Mouse (Mus musculus): ENCODE measurements around the gene Ksr1. TPM values are rescaled to one million over a fixed set of nuclear protein-coding genes. Genes with fewer than 3 reads are reported as not detected.

The Ksr1 gene
- total RNA-seq, 2 experiments from 2014 or later: 6.3 to 21.1 TPM

DNA sequence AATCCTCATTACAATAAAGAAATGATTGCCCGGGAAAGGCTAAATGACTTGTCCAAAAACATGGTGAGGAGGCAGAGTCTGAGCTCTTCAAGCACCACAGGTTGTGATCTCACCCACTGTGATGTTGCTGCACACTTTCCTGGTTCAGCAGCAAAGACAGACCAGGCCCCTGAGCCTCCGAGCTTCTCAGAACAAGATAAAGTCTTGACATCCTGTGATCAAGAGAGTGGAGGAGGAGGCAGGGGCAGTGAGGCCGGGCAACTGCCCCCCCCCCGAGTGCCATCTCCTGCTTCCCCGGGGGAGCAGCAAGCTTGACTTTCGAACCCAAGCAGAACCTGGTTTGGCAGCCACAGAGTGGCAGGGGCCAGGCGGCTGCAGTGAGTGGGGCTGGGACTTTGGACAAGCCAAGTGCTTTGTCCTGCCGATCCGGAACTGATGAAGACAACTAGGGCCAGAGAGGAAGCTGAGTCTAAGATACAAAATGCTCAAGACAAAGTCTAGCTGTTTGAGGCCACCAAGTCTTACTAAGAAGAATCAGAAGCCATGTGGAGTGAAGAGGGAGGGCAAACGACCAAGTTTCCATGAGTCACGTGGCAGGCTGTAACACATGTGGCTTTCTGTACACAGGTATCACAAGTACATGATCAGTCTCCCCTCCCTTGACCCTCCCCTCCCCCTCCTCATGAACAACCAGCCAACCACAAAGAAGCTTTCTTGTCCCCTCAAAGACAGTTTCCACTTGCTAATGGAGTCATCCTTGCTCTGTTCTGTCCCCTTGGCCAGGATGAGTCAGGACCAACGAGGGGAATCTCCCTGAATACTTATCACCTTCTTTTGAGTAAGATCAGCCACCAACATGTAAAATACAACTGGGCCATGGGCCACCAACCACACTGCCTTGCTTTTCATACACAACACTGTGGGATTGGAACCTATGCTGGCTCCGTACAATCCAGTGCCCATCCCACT is 16.5 kb downstream of the Ksr1 start:
- ATAC-seq (replicated peaks; ENCODE audit: low FRiP score, poor library complexity, severe bottlenecking): no peak

DNA sequence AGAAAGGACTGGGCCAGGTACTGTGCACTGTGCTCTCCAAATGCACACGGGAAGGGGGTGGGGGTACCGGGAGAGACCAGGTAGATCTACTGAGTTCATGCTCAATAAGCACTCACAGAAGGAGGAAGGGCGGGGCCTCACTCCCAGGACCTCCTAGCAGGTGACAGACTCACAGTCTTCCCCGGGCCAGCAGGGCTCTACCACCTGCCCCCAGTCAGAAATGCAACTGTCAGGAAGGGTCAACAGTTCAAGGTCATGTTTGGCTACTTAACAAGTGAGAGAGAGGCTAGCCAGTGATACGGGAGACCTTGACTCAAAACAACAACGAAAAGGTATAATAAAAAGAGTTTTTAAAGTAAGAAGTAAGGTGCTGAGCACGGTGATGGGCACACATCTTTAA is 18.0 kb downstream of the Ksr1 start:
- ATAC-seq (replicated peaks; ENCODE audit: low FRiP score, poor library complexity, severe bottlenecking): no peak

DNA sequence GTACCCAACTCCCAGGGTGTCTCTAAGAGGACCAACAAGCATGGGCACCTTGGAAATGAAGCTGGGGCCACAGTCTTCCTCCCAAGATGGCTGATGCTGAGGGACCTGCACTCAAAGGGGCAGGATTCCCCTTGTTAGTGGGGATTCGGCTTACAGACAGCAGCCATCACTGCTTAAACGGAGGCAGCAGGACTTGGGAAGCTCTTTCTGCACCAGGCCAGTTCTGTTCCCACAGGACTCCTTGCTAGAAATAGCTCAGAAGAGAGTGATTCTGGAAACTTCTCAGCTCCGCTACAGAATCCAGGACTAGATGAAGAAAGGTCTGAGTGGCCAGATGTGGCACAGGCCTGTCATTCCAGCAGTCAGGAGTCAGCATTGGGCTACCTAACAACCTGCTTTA is 19.2 kb downstream of the Ksr1 start:
- no peak for ATAC-seq (replicated peaks; ENCODE audit: low FRiP score, poor library complexity, severe bottlenecking)

DNA sequence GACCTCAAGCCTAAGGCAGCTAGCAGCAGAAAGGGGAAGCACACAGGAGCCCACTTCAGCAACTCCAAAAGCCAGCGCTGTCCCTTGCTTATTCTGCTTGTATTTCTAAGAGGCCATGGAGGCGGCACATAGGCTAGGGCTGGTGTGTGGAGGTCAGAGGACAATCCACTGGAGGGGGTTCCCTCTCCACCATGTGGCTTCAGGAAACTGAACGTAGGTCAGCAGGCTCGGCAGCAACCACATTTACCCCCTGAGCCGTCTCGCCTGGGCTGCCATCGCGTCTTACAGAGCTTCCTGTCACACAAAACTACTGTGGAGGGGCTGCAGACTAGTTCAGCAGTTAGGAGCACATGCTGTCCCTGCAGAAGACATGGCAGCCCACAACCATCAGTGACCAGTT is 20.4 kb downstream of the Ksr1 start:
- no peak for ATAC-seq (replicated peaks; ENCODE audit: low FRiP score, poor library complexity, severe bottlenecking)

DNA sequence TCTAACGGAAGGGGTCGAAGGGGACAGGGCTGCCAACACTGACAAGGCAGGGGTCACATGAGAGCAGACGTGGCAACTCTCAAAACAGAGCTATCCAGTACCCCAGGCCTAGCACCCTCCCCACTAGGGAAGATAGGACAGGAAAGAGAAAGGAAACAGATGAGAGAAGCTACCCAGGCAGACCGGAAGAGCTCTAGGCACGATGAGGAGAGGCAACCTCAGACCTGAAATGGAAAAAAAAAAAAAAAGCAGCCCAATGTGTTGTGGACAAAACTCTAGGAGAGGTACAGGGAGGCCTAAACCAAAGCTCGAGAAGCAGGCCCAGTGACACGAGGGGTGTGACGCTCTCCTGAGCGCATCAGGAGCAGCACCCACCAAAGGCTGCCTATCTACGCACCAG is 23.7 kb downstream of the Ksr1 start:
- ATAC-seq (replicated peaks; ENCODE audit: low FRiP score, poor library complexity, severe bottlenecking): no peak

DNA sequence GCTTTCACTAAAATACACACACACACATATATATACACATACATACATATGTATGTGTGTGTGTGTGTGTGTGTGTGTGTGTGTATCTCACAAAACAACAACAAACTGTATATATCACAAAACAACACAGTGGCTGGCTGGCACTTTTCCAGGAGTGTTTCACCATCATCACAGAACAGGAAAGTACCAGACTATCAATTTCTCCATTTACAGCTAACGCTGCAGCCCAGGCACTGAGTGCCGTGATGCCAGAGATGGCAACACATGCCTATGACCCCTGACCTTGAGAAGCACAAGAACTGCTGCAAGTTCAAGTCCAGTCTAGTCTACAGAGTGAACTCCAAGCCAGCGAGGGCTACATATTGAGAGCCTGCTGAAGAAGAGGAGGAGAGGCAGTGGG is 26.1 kb downstream of the Ksr1 start:
- ATAC-seq (replicated peaks; ENCODE audit: low FRiP score, poor library complexity, severe bottlenecking): no peak

DNA sequence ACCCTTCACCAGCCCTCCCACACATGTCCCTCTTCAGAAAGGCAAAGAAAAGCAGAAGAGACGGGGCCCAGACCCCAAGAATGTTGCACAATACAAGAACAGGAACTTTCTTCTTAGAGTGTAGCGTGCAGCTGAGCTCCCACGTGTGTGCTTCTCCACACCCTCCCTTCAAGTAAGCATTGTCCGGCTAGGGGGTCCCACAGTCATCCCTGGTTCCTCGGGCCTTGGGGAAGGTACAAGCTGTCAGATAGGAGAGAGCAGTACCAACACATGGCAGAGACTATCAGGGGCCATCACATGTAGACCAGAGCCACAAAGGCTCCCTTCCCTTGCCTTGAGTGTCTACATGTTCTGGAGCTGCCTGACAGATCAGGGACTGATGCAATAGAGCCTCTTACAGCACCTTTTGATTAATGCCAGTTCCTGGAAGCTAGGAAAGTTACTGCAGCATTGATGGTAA is 27.3 kb downstream of the Ksr1 start:
- ATAC-seq (replicated peaks; ENCODE audit: low FRiP score, poor library complexity, severe bottlenecking): no peak

DNA sequence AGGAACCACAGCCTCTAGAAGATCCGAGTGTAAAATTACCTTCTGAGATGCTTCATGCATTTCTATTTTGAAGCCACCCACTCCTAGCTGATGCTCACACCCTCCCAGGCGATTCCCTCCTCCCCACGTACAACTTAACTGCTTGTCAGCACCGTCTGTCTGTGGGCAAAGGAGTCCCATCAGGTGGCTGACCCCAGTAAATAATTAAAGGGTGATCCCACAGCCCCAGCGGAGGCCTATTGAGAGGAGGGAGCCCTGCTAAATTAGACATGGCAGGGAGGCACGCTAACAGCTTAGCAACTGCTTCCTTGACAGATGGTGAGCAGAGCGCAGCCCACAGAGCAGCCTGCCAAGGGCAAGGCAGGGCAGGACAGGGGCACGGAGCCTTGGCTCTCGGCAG is 29.5 kb downstream of the Ksr1 start:
- ATAC-seq (replicated peaks; ENCODE audit: low FRiP score, poor library complexity, severe bottlenecking): no peak

DNA sequence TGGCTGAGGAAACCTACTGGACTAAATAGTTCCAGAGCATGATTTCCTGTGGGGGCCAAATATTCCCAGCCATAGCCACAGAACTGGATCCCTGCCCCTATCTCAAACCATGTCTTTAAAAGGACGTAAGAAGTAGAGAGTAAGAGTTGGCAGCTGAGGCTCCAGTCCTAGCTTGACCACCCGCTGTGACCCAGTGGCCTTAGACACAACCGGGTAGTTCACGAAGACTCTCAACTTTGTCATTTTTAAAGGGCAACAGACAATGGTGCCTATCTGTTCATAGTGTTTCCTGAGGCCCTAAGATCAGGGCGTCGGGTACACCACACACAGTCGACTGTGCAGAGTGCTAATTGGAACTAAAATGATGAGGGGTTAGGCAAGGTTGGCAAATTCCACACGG is 30.5 kb downstream of the Ksr1 start:
- ATAC-seq (replicated peaks; ENCODE audit: low FRiP score, poor library complexity, severe bottlenecking): no peak

DNA sequence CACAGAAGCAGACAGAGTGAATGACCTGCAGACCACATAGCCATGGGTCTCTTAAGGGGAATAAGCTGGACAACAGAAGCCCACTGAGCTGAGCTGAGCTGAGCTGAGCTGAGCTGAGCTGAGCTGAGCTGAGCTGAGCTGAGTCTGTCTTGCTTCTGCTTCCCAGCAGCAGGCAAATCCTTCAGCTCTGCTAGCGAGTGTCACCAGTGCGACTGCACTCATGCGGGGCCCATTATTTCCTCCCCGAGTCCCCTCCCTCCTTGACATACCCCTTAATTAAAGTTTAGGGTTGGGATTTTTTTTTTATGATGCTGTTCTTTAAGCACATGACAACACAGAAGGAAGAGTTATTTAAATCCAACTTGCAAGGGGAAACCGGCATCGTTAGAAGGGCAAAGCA is 32.1 kb downstream of the Ksr1 start:
- no peak for ATAC-seq (replicated peaks; ENCODE audit: low FRiP score, poor library complexity, severe bottlenecking)

DNA sequence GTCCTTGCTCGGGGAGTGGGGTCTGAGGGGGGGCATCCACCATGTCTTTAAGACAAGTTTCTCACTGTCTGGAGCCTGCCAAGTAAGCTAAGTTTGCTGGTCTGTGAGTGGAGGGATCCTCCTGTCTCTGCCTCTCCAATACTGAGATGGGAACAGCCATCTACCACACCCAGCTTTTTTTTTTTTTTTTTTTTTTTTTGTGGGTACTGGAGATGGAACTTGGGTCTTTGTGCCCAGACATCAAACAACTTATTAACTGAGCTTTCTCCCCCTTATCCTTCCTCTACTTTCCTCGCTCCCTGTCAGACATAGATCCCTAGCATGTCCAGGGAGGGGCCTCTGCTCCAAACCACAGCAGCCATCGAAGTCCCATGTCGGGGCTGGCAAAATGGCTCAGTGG is 32.8 kb downstream of the Ksr1 start:
- ATAC-seq (replicated peaks; ENCODE audit: low FRiP score, poor library complexity, severe bottlenecking): no peak

DNA sequence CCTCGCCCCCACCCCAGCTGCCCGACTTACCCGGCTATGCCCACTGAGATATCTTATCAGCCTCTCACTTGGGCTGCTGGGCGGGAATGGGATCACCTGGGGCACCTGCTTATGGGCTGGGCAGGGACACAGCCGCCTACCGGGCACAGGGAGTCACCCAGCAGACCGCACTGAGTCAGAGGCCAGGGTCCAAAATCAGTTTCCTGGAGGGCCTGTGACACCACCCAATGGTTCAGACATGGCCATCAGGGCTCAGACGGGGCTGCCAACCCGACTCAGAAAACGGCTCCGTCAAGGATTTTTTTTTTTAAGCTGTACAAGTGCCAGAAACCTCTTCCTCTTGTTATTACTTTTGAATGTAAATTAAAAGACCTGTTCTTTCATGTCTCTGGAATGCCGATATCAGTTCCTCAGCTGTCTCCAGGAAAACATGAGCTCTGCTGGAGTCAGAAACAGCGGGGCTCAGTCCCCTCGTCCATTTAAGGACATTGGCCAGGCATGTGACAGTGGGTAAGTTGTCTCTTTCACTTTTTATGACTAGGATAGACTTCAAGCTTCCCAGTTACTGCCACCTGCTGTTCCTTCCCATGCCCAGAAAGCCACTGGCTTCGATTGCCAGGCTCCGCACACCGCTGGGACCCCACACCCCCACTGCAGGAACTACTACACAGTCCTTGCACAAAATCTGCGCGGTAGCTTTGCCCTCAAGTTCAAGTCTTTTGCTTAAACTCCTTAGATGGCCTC is 33.5 kb downstream of the Ksr1 start:
- no peak for ATAC-seq (replicated peaks; ENCODE audit: low FRiP score, poor library complexity, severe bottlenecking)

DNA sequence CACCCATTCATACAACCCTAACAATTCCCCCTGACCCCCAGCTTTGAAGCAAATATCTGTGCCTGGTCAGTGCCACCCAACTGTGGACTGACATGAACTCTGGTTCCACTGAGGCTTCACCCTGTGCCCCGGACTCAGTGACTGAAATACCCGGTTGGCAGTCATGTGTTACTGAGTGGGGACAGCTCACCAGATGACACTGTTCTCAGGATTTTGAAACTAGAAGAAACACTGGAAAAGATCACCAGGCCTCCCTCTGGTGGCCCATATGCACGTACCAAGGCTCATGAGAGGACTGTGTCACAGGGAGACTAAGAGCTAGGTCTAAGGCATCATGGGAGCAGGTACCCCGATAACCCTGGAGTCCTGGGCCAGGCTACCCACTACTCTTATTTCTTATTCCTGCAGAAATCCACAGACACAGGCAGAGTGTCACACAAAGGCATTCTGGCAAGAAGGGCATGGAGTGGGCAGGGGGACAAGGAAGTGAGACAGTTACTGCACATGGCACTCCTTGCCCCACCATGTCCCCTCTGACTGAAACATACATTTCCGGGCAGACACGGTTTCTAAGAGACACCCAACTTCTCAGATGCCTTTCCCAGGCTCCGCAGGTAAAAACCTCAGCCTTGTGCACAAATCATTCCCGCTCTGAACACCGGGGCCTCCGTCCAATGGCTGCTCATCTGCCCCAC is 34.2 kb downstream of the Ksr1 start:
- ATAC-seq (replicated peaks; ENCODE audit: low FRiP score, poor library complexity, severe bottlenecking): no peak

DNA sequence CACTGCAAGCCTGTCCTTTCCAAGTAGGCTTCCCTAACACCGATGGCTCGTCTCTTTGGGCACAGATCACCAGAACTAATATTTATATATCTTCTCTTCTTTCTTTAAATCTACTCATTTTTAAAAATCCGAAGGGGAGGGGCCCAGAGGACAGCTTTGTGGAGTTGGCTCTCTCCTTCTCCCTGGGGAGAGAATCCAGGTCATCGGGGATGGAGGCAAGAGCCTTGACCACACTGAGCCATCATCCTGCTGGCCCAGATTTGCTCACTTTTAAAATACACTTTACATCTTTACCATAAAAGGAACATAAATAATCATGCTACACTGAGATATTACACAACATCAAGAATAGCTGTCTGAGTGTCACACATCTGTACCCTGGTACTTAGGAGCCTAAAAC is 35.8 kb downstream of the Ksr1 start:
- ATAC-seq (replicated peaks; ENCODE audit: low FRiP score, poor library complexity, severe bottlenecking): no peak

DNA sequence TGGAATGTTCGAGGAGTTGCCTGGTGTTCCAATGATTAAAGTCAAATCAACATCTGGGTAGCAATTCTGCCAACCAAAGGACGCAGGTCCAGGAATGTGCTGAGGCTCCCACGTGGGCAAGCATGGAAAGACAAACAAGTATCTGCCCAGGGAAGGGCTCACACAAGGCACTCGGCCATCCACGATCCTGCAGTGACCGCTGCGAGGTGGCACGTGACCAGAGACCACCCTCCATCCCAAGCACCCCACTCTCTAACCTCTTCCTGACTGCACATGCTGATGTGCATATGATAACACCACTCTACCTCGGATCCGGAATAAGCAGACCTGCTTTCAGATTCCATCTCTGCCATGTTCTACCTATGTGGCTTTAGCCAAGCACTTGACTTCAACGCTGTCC is 38.3 kb downstream of the Ksr1 start:
- no peak for ATAC-seq (replicated peaks; ENCODE audit: low FRiP score, poor library complexity, severe bottlenecking)

DNA sequence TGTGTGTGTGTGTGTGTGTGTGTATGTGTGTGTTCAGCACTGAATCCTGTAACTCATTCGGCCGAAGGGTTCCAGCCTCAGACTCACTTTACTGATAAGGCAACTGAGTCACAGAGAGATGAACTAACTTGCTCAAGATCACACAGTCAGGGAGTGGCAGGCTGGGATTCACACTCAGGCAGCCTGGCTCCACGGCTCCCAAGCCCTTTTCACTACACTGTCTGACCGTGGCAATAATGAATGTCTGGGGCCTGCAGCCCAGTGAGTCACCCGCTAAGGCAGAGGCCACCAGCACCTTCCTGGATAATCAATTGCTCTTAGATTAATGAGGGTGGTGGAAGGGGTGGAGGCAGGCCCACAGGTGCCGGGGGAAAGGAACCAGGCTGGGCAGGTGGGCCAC is 41.2 kb downstream of the Ksr1 start:
- no peak for ATAC-seq (replicated peaks; ENCODE audit: low FRiP score, poor library complexity, severe bottlenecking)

DNA sequence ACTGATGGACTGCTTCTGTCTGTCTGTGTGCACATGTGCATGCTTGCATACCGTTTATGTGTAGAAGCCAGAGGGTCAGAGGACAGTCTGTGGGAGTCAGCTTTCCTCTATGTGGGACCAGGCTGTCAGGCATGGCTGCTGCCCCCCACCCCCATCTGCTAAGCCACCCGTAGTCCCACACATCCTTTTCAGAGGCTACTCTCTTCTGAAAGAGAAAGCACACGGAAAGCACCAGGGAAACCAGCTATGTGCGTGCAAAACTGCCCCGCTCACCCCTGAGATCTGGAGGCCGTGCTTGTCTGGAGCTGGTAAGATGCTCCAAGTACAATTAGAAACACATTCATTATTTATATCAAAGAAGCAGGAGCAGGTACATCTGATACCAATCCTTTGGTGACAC is 41.7 kb downstream of the Ksr1 start:
- ATAC-seq (replicated peaks; ENCODE audit: low FRiP score, poor library complexity, severe bottlenecking): no peak

DNA sequence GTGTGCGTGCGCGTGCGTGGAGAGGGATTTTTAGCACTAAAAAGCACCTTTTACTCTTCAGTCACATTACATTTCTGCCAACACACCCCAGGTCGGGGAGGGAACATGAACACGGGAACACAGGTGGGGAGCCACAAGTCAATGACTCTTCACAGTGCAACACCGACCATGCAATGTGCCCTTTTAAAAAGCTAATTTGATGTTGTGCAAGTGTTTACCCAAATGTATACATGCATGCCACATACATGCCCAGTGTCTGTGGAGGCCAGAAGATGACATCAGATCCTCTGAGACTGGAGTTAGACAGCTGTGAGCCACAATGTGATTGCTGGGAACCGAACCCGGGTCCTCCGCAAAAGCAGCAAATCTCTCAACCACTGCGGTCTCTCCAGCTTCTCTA is 42.1 kb downstream of the Ksr1 start:
- ATAC-seq (replicated peaks; ENCODE audit: low FRiP score, poor library complexity, severe bottlenecking): no peak

DNA sequence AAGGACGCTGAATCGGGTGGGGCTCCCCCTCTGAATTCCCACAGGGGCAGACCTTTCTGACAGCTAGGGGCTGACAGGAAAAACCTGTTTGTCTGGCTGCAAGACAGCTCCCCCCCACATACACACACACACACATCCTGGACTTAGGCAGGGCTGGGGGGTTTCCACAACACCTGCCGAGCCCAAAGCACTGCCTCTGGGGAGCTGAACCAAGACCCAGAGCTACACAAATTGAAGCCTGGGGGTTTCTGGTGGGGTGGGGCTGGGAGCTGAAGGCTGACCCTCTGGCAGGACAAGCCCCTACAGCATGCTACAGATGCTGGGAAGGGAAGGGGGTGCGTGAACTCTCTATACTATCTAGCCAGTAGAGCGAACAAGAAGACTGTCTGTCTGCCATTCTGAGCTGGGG is 42.7 kb downstream of the Ksr1 start:
- no peak for ATAC-seq (replicated peaks; ENCODE audit: low FRiP score, poor library complexity, severe bottlenecking)

DNA sequence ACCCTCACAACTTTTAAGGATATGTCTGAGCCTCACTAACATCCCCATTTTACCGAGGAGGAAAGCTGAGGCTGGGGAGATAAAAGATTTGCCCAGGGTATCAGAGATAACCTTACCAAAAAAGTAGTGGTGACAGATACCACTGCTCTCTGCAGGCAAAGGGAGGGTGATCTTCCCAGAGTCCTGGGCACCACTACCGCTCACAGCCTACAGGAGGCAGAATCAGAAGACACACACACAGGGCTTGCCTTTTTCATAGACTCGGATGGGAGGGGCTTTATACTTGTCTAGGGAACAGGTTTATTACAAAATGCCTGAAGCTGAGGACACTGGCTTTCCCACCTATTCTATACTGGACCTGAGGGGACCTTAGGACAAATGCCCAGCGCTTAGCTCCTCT is 43.9 kb downstream of the Ksr1 start:
- ATAC-seq (replicated peaks; ENCODE audit: low FRiP score, poor library complexity, severe bottlenecking): no peak

DNA sequence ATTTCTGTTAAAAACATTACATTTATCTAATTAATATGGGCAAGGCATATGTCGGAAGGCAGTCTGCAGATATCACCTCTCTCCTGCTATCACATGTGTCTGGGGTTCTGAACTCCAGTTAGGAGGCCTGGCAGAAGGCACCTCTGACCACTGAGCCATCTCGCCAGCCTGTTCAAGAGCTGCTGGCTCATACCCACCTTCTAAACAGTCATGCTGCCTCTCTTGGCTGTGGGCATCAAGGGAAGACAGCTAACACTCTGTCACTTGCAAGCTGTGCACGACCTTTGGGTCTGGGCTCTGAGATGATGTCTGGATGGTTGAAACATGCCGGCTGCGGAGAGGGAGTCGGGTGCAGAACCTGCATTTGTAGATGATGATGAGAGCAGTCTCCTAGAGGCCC is 44.6 kb downstream of the Ksr1 start:
- no peak for ATAC-seq (replicated peaks; ENCODE audit: low FRiP score, poor library complexity, severe bottlenecking)

Data from erythroblast, adult 5-6 weeks (primary cell).